Mouse (Mus musculus) common myeloid progenitor, adult 5-6 weeks (primary cell): ENCODE data around the gene Kcnq5. TPM values are rescaled to one million over a fixed set of nuclear protein-coding genes. Genes with fewer than 3 reads are reported as not detected.

ENCODE experiments used
- ATAC-seq: replicated peaks from 2 replicates; pipeline ENCODE4 v1.8.0; 2016; ENCODE audit warnings: low read depth, mild to moderate bottlenecking, moderate TSS enrichment, inconsistent platforms; ENCODE audit not compliant: poor library complexity, severe bottlenecking
- total RNA-seq: library from RNA; stranded (forward); fragments of 200-1000, 187-1606 nt; gene quantifications from 2 replicates; pipeline ENCODE4 v1.2.3, GENCODE M21; 2017

The Kcnq5 gene
- total RNA-seq, result 2.7 and 5.8 TPM in 2 replicates

GRCm38 (mm10) chr1:21961251-21962082 is at the start of gene Kcnq5:
TSS of gene Kcnq5 (minus strand) at chr1:21961942.
- ATAC-seq, result peak; percentile 34

GRCm38 (mm10) chr1:21979755-21980154 is 18.0 kb upstream of the Kcnq5 start:
- ATAC-seq, result no peak

GRCm38 (mm10) chr1:21979292-21979691 is 17.6 kb upstream of the Kcnq5 start:
- no peak for ATAC-seq

GRCm38 (mm10) chr1:21974040-21974439 is 12.3 kb upstream of the Kcnq5 start:
- peak; percentile 58; the same call in 1 of the 2 replicates for ATAC-seq

- ATAC-seq, result no peak
Observed at GRCm38 (mm10) chr1:21967139-21967538, 5.4 kb upstream of the Kcnq5 start.

GRCm38 (mm10) chr1:21962896-21963864 is 1.4 kb upstream of the Kcnq5 start:
- peak; percentile 31 for ATAC-seq

GRCm38 (mm10) chr1:21962083-21962471 is 335 bp upstream of the Kcnq5 start:
- 0 out of 2 replicates have a peak, but pooled peaks have one; percentile 4 for ATAC-seq

GRCm38 (mm10) chr1:21960421-21961250 is 1.1 kb downstream of the Kcnq5 start:
- ATAC-seq, result peak; percentile 66

- no peak for ATAC-seq
Observed at GRCm38 (mm10) chr1:21959648-21960285, 2.0 kb downstream of the Kcnq5 start.

GRCm38 (mm10) chr1:21958013-21958412 is 3.7 kb downstream of the Kcnq5 start:
- ATAC-seq, result no peak

- no peak for ATAC-seq
Observed at GRCm38 (mm10) chr1:21940831-21941230, 20.9 kb downstream of the Kcnq5 start.

- no peak for ATAC-seq
Observed at GRCm38 (mm10) chr1:21927182-21927581, 34.6 kb downstream of the Kcnq5 start.

- ATAC-seq, result no peak
Observed at GRCm38 (mm10) chr1:21923293-21923642, 38.5 kb downstream of the Kcnq5 start.

GRCm38 (mm10) chr1:21922578-21923292 is 39.0 kb downstream of the Kcnq5 start:
- ATAC-seq, result no peak

GRCm38 (mm10) chr1:21919276-21919675 is 42.5 kb downstream of the Kcnq5 start:
- ATAC-seq, result no peak

GRCm38 (mm10) chr1:21896067-21896719 is 65.5 kb downstream of the Kcnq5 start:
- 0 out of 2 replicates have a peak, but pooled peaks have one; percentile 32 for ATAC-seq

GRCm38 (mm10) chr1:21883747-21884146 is 78.0 kb downstream of the Kcnq5 start:
- no peak for ATAC-seq

GRCm38 (mm10) chr1:21870889-21871288 is 90.9 kb downstream of the Kcnq5 start:
- no peak for ATAC-seq
